Mouse (Mus musculus) heart, postnatal 14 days (tissue): Measurements from ENCODE around the gene Olfr1047. TPM values are rescaled to one million over a fixed set of nuclear protein-coding genes. Genes with fewer than 3 reads are reported as not detected.
"Not testable (repeated sequence)": the region's sequence is repeated elsewhere in the genome, so short reads cannot be mapped to it uniquely, and the experiment has no call there.

Experiments
- DNase-seq, 2 experiments: peaks; one replicate each; pipeline ENCODE4 v3.0.0; 2021 to 2022
- intact Hi-C: fragments of 180-260 bp; cut with DNase I; formaldehyde crosslinking; loops from one replicate; pipeline ENCODE4 v1.15.1; 2025
- long read RNA-seq, 2 experiments: library from polyadenylated mRNA; stranded (forward); transcript quantifications; one replicate each; pipeline ENCODE4 v2.0.0; 2021
- total RNA-seq, 2 experiments: library from RNA; stranded (reverse); gene quantifications; 2 replicates each; pipeline ENCODE4 v1.2.3; 2021

Olfr1047 gene
- not detected for total RNA-seq
- long read RNA-seq, experiment 1 = 0 reads
- long read RNA-seq, experiment 2 = 0 reads

GRCm38 (mm10) chr2:86231301-86231700 lies at the start of gene Olfr1047:
TSS of gene Olfr1047 (minus strand) at chr2:86231401.
- intact Hi-C loops = no loop called here
- no peak for DNase-seq

DNA sequence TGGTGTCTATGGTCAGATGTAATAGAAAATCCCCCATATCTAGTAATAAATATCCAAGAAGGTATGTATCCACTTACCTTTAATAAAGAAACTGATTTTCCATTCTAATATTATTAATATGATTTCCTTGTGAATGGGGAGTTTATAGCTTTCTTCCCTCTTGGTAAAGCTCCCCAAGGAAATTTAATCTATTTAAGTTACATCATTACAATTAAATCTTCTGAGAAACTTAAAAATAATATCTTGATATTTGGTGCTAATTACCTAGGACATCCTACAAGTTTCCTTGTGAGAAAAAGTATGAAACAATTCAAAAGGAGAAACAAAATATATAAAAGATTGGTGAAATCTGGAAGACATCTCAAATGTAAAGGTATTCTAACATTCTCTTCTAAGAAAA lies 47.8 kb upstream of the Olfr1047 start, which contains the start of gene Olfr1051:
Gene Olfr1051, minus strand, starts transcription at position 101 of the 400 bp plus-strand sequence.
- DNase-seq, intact Hi-C loops: not testable (repeated sequence)

DNA sequence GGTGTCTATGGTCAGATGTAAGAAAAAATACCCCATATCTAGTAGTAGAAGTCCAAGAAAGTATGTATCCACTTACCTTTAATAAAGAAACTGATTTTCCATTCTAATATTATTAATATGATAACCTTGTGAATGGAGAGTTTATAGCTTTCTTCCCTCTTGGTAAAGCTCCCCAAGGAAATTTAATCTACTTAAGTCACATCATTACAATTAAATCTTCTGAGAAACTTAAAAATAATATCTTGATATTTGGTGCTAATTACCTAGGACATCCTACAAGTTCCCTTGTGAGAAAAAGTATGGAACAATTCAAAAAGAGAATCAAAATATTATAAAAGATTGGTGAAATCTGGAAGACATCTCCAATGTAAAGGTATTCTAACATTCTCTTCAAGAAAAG lies 27.0 kb upstream of the Olfr1047 start, which contains the start of gene Olfr1049:
Gene Olfr1049, minus strand, starts transcription at position 101 of the 400 bp plus-strand sequence.
- intact Hi-C loops, DNase-seq: not testable (repeated sequence)

GRCm38 (mm10) chr2:86240189-86240588 lies 9.0 kb upstream of the Olfr1047 start, which contains the start of gene Olfr1048:
TSS of gene Olfr1048 (minus strand) at chr2:86240289.
- intact Hi-C loops = no loop called here
- no peak for DNase-seq

- DNase-seq = no peak
- intact Hi-C loops = no loop called here
These were observed 12.0 kb downstream of the Olfr1047 start, which contains the start of gene Olfr1046 for GRCm38 (mm10) chr2:86219214-86219613. TSS of gene Olfr1046 (minus strand) at chr2:86219314.

DNA sequence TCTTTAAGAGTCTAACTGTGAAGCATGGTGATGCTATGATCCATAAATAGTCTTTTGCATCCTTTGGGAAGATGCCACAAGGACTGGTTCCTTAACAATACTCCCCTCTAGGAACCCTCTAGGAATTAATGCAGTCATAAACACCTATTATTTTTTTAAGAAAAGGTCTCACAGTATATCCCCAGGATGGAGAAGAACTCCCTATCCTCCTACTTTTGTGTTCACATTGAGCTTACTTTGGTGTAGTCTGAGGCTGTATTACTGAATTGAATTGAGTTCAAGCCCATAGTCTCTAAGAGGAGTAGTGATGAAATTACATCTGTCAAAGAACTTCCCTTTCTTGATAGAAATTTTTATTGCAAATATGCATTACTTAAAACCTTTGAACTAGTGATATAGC lies 28.3 kb downstream of the Olfr1047 start, which contains the start of gene Olfr1045:
Gene Olfr1045, minus strand, starts transcription at position 101 of the 400 bp plus-strand sequence.
- DNase-seq = no peak
- intact Hi-C loops = no loop called here

- no peak for DNase-seq
- intact Hi-C loops = no loop called here
These were observed 35.3 kb downstream of the Olfr1047 start for GRCm38 (mm10) chr2:86195863-86196262.

GRCm38 (mm10) chr2:86185583-86185982 lies 45.6 kb downstream of the Olfr1047 start, which contains the start of gene Olfr52:
TSS of gene Olfr52 (minus strand) at chr2:86185683.
- intact Hi-C loops = no loop called here
- no peak for DNase-seq

- no peak for DNase-seq
- intact Hi-C loops = no loop called here
These were observed 51.3 kb downstream of the Olfr1047 start for GRCm38 (mm10) chr2:86179950-86180349.

- intact Hi-C loops = no loop called here
- no peak for DNase-seq
These were observed 53.5 kb downstream of the Olfr1047 start, which contains the start of gene Olfr1044 for GRCm38 (mm10) chr2:86177720-86178119. TSS of gene Olfr1044 (minus strand) at chr2:86177820.

Other genes starting within 250 kb of the Olfr1047 start
- gene Olfr1031, start 241.1 kb downstream of the Olfr1047 start, total RNA-seq = not detected
- gene Olfr1032, start 225.9 kb downstream of the Olfr1047 start, total RNA-seq = not detected
- gene Olfr1033, start 210.8 kb downstream of the Olfr1047 start, total RNA-seq = 1 to 10 TPM; 3.4 to 7.1 TPM
- gene Olfr1034, start 185.5 kb downstream of the Olfr1047 start, total RNA-seq = under 1 TPM; 0.10 to 0.29 TPM
- not detected for gene Olfr1036, start 157.4 kb downstream of the Olfr1047 start, total RNA-seq
- not detected for gene Olfr1037, start 144.0 kb downstream of the Olfr1047 start, total RNA-seq
- not detected for gene Olfr1039, start 95.5 kb downstream of the Olfr1047 start, total RNA-seq
- gene Olfr1040, start 84.7 kb downstream of the Olfr1047 start, total RNA-seq = not detected
- not detected for gene Olfr1042, start 69.6 kb downstream of the Olfr1047 start, total RNA-seq
- gene Olfr1043, start 63.9 kb downstream of the Olfr1047 start, total RNA-seq = not detected
- not detected for gene Olfr1044, start 53.6 kb downstream of the Olfr1047 start, total RNA-seq
- not detected for gene Olfr52, start 45.7 kb downstream of the Olfr1047 start, total RNA-seq
- gene Olfr1045, start 28.4 kb downstream of the Olfr1047 start, total RNA-seq = not detected
- not detected for gene Olfr1046, start 12.1 kb downstream of the Olfr1047 start, total RNA-seq
- gene Olfr1048, start 8.9 kb upstream of the Olfr1047 start, total RNA-seq = not detected
- not detected for gene Olfr1049, start 26.9 kb upstream of the Olfr1047 start, total RNA-seq
- gene Olfr1051, start 47.7 kb upstream of the Olfr1047 start, total RNA-seq = not detected
- gene Olfr1052, start 61.1 kb upstream of the Olfr1047 start, total RNA-seq = not detected
- gene Olfr1053, start 83.9 kb upstream of the Olfr1047 start, total RNA-seq = not detected
- not detected for gene Olfr1054, start 104.0 kb upstream of the Olfr1047 start, total RNA-seq
- not detected for gene Olfr1055, start 118.9 kb upstream of the Olfr1047 start, total RNA-seq
- not detected for gene Olfr1056, start 131.1 kb upstream of the Olfr1047 start, total RNA-seq
- gene Olfr1057, start 147.0 kb upstream of the Olfr1047 start, total RNA-seq = not detected
- not detected for gene Olfr1058, start 157.2 kb upstream of the Olfr1047 start, total RNA-seq
- not detected for gene Olfr1061, start 182.6 kb upstream of the Olfr1047 start, total RNA-seq
- gene Olfr1062, start 195.3 kb upstream of the Olfr1047 start, total RNA-seq = not detected
- not detected for gene Olfr1065, start 219.2 kb upstream of the Olfr1047 start, total RNA-seq
- gene Olfr1066, start 224.9 kb upstream of the Olfr1047 start, total RNA-seq = not detected